Mouse (Mus musculus): ENCODE data around the gene Dlgap1.

GRCm38 (mm10) chr17:70388447-70388846, 419.6 kb downstream of the Dlgap1 start:
- TF ChIP-seq CTCF (IDR thresholded peaks at IDR 0.05; ENCODE audit: extremely low read depth, insufficient read depth, low read length) (no peak), POLR2A (IDR thresholded peaks at IDR 0.05; ENCODE audit: extremely low read depth, insufficient read depth, low read length) (no peak)
